Mouse (Mus musculus) ES-E14 (cell line): ENCODE results near the gene Gm37419.

Experiments used
- CHD2 ChIP-seq: IDR thresholded peaks from 2 replicates; pipeline ENCODE4 v1.6.1; 2014; ENCODE audit warnings: mild to moderate bottlenecking, low read depth, low read length, inconsistent platforms
- HCFC1 ChIP-seq: IDR thresholded peaks from 2 replicates; pipeline ENCODE4 v1.6.1; 2012; ENCODE audit warnings: low read length, inconsistent platforms, borderline replicate concordance; ENCODE audit not compliant: insufficient read depth
- ZC3H11A ChIP-seq: IDR thresholded peaks from 2 replicates; pipeline ENCODE4 v1.6.1; 2012; ENCODE audit warnings: low read depth, mild to moderate bottlenecking, inconsistent platforms, low read length, borderline replicate concordance
- ZNF384 ChIP-seq: IDR thresholded peaks from 2 replicates; pipeline ENCODE4 v1.6.1; 2012; ENCODE audit warnings: low read depth, low read length, inconsistent platforms

GRCm38 (mm10) chr16:23986176-23986575 lies 2.1 kb upstream of the Gm37419 start:
- TF ChIP-seq HCFC1 (no peak), ZNF384 (no peak), CHD2 (no peak), ZC3H11A (no peak)
